Mouse (Mus musculus) heart, postnatal 0 days (tissue): ENCODE results near the gene Adad2.

Experiments
- CTCF ChIP-seq: IDR thresholded peaks from 2 replicates; pipeline ENCODE4 v1.5.1; 2016; ENCODE audit warnings: antibody characterized with exemption, control low read depth, low read depth
- EP300 ChIP-seq: IDR thresholded peaks from 2 replicates; pipeline ENCODE4 v1.6.1; 2016; ENCODE audit warnings: antibody characterized with exemption, low read depth

DNA sequence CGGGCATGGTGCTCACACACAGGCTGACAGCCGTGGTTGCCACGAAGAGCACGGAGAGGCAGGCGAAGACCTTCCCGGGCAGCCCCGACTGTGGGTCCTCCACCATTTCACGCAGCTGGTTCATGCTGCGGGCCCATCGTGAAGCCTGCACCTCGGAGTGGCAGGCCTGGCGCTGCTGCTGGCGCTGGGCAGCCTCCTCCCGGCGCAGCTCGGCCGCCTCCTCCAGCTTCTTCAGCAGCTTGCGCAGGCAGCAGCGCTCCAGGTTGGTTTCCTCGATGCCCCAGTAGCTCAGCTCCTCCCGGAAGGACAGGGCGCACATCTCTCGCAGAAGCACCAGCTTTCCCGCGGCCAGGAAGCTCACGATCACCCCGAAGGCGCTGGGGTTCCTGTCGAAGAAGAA, 20.4 kb downstream of the Adad2 start:
- no peak for TF ChIP-seq CTCF
- TF ChIP-seq EP300 = no peak
